Mouse (Mus musculus) stomach, postnatal 0 days (tissue): Measurements from ENCODE around the gene Ccnd3.

Experiments
- CTCF ChIP-seq: IDR thresholded peaks from 2 replicates; pipeline ENCODE4 v1.5.1; 2016; ENCODE audit warnings: antibody characterized with exemption, low read depth, mild to moderate bottlenecking, moderate library complexity
- EP300 ChIP-seq: optimal IDR thresholded peaks from 2 replicates; pipeline ENCODE3; 2016; ENCODE audit warnings: antibody characterized with exemption

DNA sequence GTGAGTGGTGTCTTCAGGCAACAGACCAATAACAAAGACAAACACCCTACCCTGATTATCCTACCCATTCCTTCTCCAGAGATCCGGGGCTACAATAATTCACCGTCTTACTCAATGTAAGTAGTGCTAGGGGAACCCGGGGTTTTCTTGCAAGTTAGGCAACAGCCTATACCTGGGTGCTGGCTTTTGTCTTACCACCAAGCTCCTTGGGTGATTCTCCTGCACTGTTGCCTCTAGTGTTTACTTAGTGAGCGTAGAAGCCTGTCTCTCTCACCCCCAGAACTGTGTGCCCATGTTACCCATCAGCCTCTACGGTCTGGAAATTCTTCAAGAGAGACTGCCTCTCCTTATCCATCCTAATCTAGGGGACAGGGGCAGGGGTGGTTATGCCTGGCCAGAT is 623 bp upstream of the Ccnd3 start:
- no peak for TF ChIP-seq CTCF
- TF ChIP-seq EP300, result no peak
